Mouse (Mus musculus) myocyte (in vitro differentiated cells): ENCODE measurements around the gene Mylk. TPM values are rescaled to one million over a fixed set of nuclear protein-coding genes. Genes with fewer than 3 reads are reported as not detected.
"Not testable (repeated sequence)": the region's sequence is repeated elsewhere in the genome, so short reads cannot be mapped to it uniquely, and the experiment has no call there.

ENCODE experiments used
- H3K27me3 ChIP-seq: one replicate; pipeline ENCODE4 v1.6.1; 2011; ENCODE audit not compliant: control insufficient read depth, insufficient read depth, insufficient read length
- H3K36me3 ChIP-seq: one replicate; pipeline ENCODE4 v1.6.1; 2011; ENCODE audit not compliant: control insufficient read depth, insufficient read depth
- H3K4me2 ChIP-seq: one replicate; pipeline ENCODE4 v1.6.1; 2011; ENCODE audit warnings: low read depth, control low read depth
- H3K4me3 ChIP-seq: one replicate; pipeline ENCODE4 v1.5.1; 2011; ENCODE audit warnings: mild to moderate bottlenecking, control low read depth, moderate library complexity
- H3K79me2 ChIP-seq: one replicate; pipeline ENCODE4 v1.6.1; 2011; ENCODE audit not compliant: control insufficient read depth, insufficient read depth
- H3ac ChIP-seq: one replicate; pipeline ENCODE4 v1.6.1; 2011; ENCODE audit not compliant: control insufficient read depth, insufficient read length
- CEBPB ChIP-seq: IDR thresholded peaks from 2 replicates; pipeline ENCODE4 v1.6.1; 2011; ENCODE audit warnings: mild to moderate bottlenecking, moderate library complexity; ENCODE audit not compliant: poor library complexity, insufficient read depth, severe bottlenecking
- E2F4 ChIP-seq: IDR thresholded peaks from one replicate; pipeline ENCODE4 v1.6.1; 2011; ENCODE audit warnings: mild to moderate bottlenecking, control low read depth, moderate library complexity; ENCODE audit not compliant: insufficient read depth
- MAX ChIP-seq: IDR thresholded peaks from one replicate; pipeline ENCODE4 v1.6.1; 2011; ENCODE audit warnings: low read depth, mild to moderate bottlenecking, control low read depth
- MYOD1 ChIP-seq, 3 experiments: IDR thresholded peaks; one replicate each; pipeline ENCODE4 v1.6.1; 2011; ENCODE audit warnings: control low read depth in 2 of 3, low read depth in 2 of 3, mild to moderate bottlenecking in 2 of 3, moderate library complexity in 1 of 3; ENCODE audit not compliant: insufficient read length in 2 of 3, control insufficient read depth in 1 of 3
- MYOG ChIP-seq, 3 experiments: IDR thresholded peaks; one replicate each; pipeline ENCODE4 v1.6.1; 2011; ENCODE audit warnings: control low read depth in 2 of 3, low read depth in 2 of 3, mild to moderate bottlenecking in 2 of 3; ENCODE audit not compliant: insufficient read length in 2 of 3, control insufficient read depth in 1 of 3, insufficient read depth in 1 of 3
- POLR2A ChIP-seq: IDR thresholded peaks from one replicate; pipeline ENCODE4 v1.6.1; 2011; ENCODE audit warnings: low read depth, mild to moderate bottlenecking, control low read depth, moderate library complexity; ENCODE audit not compliant: insufficient read length
- POLR2AphosphoS2 ChIP-seq: IDR thresholded peaks from one replicate; pipeline ENCODE4 v1.6.1; 2011; ENCODE audit warnings: low read depth, control low read depth; ENCODE audit not compliant: insufficient read length
- REST ChIP-seq: IDR thresholded peaks from one replicate; pipeline ENCODE4 v1.6.1; 2011; ENCODE audit warnings: mild to moderate bottlenecking, control low read depth, moderate library complexity; ENCODE audit not compliant: insufficient read depth, insufficient read length
- SRF ChIP-seq: IDR thresholded peaks from one replicate; pipeline ENCODE4 v1.6.1; 2011; ENCODE audit warnings: low read depth; ENCODE audit not compliant: control insufficient read depth, insufficient read length
- TCF12 ChIP-seq: IDR thresholded peaks from one replicate; pipeline ENCODE4 v1.6.1; 2011; ENCODE audit warnings: mild to moderate bottlenecking, control low read depth; ENCODE audit not compliant: poor library complexity, insufficient read depth, severe bottlenecking
- TCF3 ChIP-seq: IDR thresholded peaks from one replicate; pipeline ENCODE4 v1.6.1; 2011; ENCODE audit warnings: low read depth, control low read depth; ENCODE audit not compliant: insufficient read length
- USF1 ChIP-seq: IDR thresholded peaks from one replicate; pipeline ENCODE4 v1.6.1; 2011; ENCODE audit warnings: low read depth, mild to moderate bottlenecking, control low read depth, moderate library complexity
- polyA plus RNA-seq: library from polyadenylated mRNA; unstranded; fragments of >200 nt; fragmentation: generic; extraction: Trizol; gene quantifications from one replicate; pipeline ENCODE4 v1.2.1, GENCODE M21; 2012; ENCODE audit warnings: missing spikeins

The Mylk gene
- polyA plus RNA-seq, result 2.1 TPM

DNA sequence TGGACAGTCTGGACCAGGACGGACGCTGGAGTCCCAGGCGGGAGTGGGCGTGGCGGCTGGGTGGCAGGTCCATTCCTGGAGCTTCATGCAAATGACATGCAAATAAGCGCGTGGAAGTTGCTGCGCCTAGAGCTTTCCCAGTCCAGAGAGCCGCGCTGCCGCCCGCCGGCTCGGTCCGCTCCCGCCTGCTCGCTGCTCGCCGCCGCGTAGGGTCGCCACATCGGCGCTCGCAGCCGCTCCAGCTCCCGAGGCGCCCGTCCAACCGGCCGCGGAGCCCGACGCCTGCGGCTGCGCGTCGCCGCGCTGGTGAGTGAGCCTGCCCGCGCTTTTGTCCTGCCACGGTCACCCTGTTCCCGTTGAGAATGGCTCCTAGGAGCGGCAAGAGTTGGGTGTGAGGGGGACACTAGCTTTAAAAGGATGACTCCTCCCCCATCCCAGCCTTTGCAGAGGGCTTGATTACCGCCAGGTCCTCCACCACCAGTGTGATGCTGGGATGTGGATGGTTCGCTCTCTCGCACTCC, at the start of gene Mylk:
Gene Mylk (plus strand): TSS at position 146 of the 521 bp plus-strand sequence.
- Histone ChIP-seq H3K4me3 (no peak within 1 kb of the TSS), H3K79me2 (no peaks in the 10 kb centered on the region), H3K36me3 (no peaks in the 10 kb centered on the region), H3K4me2 (peak within 1 kb of the TSS; percentile 97), H3K27me3 (no peaks in the 10 kb centered on the region), H3ac (no peak within 1 kb of the TSS)
- peak; percentile 42 for TF ChIP-seq POLR2AphosphoS2
- TF ChIP-seq TCF3, result no peak
- TF ChIP-seq MYOG (IDR thresholded peaks at IDR 0.05; ENCODE audit: control insufficient read depth in 1 of 3, insufficient read depth in 1 of 3, insufficient read length in 2 of 3, low read depth in 2 of 3), result peak in 1 of 3 experiments; percentile 5
- peak; percentile 83 for TF ChIP-seq POLR2A
- no peak for TF ChIP-seq SRF

DNA sequence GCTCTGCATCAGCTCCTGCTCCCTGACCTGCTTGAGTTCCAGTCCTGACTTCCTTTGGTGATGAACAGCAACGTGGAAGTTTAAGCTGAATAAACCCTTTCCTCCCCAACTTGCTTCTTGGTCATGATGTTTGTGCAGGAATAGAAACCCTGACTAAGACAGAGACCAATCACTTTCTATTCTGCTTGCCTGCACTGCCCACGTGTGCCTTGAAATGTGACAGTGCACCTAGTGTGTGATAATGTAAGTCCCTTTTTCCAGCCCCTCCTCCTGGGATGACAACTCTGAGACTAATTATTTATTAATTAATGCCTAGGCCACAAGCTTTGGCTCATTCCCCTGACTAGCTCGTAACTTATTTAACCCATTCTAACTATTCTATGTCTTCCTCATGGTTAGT, 46.3 kb upstream of the Mylk start:
- not testable (repeated sequence) for H3K4me3 ChIP-seq, H3K27me3 ChIP-seq, H3K4me2 ChIP-seq, H3K36me3 ChIP-seq, H3K79me2 ChIP-seq, H3ac ChIP-seq

DNA sequence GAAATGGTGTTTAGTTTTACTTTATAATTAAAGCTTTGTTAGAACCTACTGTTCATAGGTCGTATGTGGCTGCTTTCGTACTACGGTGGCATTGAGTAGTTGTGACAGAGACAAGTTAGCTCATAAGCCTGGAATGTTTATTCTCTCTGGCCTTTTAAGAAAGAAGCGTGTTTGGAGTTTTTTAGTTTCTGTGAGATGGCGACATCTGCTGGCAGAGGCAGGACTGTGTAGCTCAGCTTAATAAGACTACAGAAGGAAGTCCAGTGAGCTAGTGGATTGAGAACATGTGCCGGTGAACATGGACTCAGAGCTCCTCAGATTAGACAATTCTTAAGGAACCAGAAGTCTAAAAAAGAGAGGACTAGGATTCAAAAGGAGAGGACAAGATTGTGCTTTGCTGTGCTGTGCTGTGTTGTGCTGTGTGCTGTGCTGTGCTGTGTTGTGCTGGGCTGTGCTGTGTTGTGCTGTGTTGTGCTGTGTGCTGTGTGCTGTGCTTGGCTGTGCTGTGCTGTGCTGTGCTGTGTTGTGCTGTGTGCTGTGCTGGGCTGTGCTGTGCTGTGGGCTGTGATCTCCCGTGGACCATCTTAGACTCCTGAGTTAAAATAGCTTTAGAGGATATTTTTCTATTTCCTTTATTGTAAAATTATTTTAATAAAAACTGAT, 44.7 kb upstream of the Mylk start:
- Histone ChIP-seq H3ac (no peak overlapping the region), H3K4me2 (no peak overlapping the region), H3K27me3 (no peaks in the 10 kb centered on the region), H3K4me3 (no peak overlapping the region), H3K36me3 (no peaks in the 10 kb centered on the region), H3K79me2 (no peaks in the 10 kb centered on the region)
- no peak for TF ChIP-seq USF1
- TF ChIP-seq TCF12, result no peak
- TF ChIP-seq MAX, result no peak

DNA sequence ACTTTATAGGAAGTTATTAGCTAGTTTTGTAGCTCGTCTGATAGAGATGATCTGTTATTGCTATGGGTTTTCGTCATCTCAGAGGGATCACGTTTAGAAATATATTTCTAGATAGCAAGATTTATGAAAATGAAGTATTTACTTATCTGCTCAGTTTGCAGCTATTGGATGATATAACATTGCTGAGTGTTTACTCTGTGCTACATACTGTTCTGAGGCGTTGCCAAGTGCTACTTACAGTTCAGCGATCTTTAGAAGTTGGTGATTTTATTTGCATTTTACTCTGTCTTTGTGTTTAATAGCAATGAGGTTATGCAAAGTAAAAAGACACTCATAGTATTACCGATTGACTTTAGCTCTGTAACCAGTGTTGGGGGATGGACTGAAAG, 44.2 kb upstream of the Mylk start:
- Histone ChIP-seq H3K36me3 (no peaks in the 10 kb centered on the region), H3K79me2 (no peaks in the 10 kb centered on the region), H3K4me3 (no peak overlapping the region), H3K4me2 (no peak overlapping the region), H3ac (no peak overlapping the region), H3K27me3 (no peaks in the 10 kb centered on the region)
- TF ChIP-seq POLR2A (no peak), POLR2AphosphoS2 (no peak), USF1 (no peak), CEBPB (no peak), E2F4 (no peak)

DNA sequence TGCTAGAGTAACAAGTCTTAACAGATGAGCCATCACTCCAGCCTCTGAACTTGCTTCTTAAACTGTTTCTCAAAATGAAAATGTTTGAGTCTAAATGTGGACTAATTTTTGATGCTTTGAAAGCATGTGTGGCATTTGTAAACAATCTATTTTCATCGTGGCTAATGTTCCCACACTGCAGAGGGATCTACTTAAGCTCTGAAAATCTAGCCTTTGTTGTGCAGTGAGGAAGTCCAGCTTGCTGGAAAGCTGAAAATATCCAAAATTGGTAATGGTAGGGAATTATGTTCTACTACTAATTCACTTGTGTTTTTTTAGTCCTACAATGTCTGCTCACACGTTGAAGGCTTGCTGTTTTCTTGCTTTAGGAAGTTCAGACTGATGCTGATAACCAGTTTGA, 39.0 kb upstream of the Mylk start:
- H3ac ChIP-seq, result no peak overlapping the region
- H3K36me3 ChIP-seq, result peaks cover 15% of the 10 kb centered on the region
- H3K79me2 ChIP-seq, result no peaks in the 10 kb centered on the region
- TF ChIP-seq TCF12, result no peak
- TF ChIP-seq TCF3, result no peak
- TF ChIP-seq POLR2AphosphoS2, result no peak
- no peak for TF ChIP-seq POLR2A
- TF ChIP-seq CEBPB, result no peak
- TF ChIP-seq SRF, result no peak
- no peak for TF ChIP-seq USF1
- TF ChIP-seq MYOG (IDR thresholded peaks at IDR 0.05; ENCODE audit: control insufficient read depth in 1 of 3, insufficient read depth in 1 of 3, insufficient read length in 2 of 3, low read depth in 2 of 3), result no peak
- no peak for TF ChIP-seq REST
- TF ChIP-seq E2F4, result no peak
- no peak for TF ChIP-seq MYOD1 (IDR thresholded peaks at IDR 0.05; ENCODE audit: control insufficient read depth in 1 of 3, insufficient read length in 2 of 3, low read depth in 2 of 3)
- TF ChIP-seq MAX, result no peak
- H3K27me3 ChIP-seq, result no peaks in the 10 kb centered on the region
- H3K4me3 ChIP-seq, result no peak overlapping the region
- no peak overlapping the region for H3K4me2 ChIP-seq

DNA sequence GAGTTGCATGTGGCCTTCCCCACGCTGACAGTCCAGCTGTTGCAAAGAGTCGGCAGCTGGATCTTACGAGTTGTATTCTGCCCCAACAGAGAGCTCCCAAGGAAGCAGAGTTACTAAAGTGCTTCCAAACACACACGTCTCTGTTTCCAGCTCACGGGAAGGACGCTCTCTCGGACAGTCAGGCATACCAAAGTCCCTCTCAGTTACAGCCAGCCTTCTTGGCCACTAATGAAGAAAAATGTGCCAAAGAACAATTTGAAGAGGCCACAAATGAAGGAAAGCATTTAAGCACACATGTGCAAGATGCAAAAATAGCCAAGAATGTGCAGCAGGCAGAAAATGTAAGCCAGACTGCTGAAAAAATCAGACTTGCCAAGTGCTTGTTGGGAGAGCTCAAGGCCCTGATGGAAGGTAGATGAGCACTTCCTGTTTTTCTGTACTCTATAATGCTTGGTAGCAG, 38.5 kb upstream of the Mylk start:
- H3K79me2 ChIP-seq, result no peaks in the 10 kb centered on the region
- H3K36me3 ChIP-seq, result peaks cover 15% of the 10 kb centered on the region
- H3K27me3 ChIP-seq, result no peaks in the 10 kb centered on the region
- no peak overlapping the region for H3ac ChIP-seq
- no peak overlapping the region for H3K4me3 ChIP-seq
- H3K4me2 ChIP-seq, result no peak overlapping the region
- no peak for TF ChIP-seq REST
